Mouse (Mus musculus): Measurements from ENCODE around the gene Zfp69.

The Zfp69 gene

GRCm38 (mm10) chr4:120924554-120925299 is 26.8 kb downstream of the Zfp69 start, which contains the start of gene Exo5:
Gene Exo5 (minus strand): TSS chr4:120925017.
- peak; percentile 97 for DNase-seq (ENCODE audit: low read depth, low spot score)

GRCm38 (mm10) chr4:120921461-120921860 is 30.0 kb downstream of the Zfp69 start:
- DNase-seq (ENCODE audit: low read depth, low spot score): no peak

- DNase-seq (ENCODE audit: low read depth, low spot score): no peak
Measured at GRCm38 (mm10) chr4:120914501-120914900, 37.0 kb downstream of the Zfp69 start.

GRCm38 (mm10) chr4:120913861-120914260 is 37.6 kb downstream of the Zfp69 start:
- no peak for DNase-seq (ENCODE audit: low read depth, low spot score)

- DNase-seq (ENCODE audit: low read depth, low spot score): no peak
Measured at GRCm38 (mm10) chr4:120913443-120913842, 38.1 kb downstream of the Zfp69 start.

GRCm38 (mm10) chr4:120912866-120913265 is 38.6 kb downstream of the Zfp69 start:
- DNase-seq (ENCODE audit: low read depth, low spot score): no peak

GRCm38 (mm10) chr4:120911086-120911485 is 40.4 kb downstream of the Zfp69 start:
- no peak for DNase-seq (ENCODE audit: low read depth, low spot score)

GRCm38 (mm10) chr4:120909558-120910150 is 41.8 kb downstream of the Zfp69 start:
- peak; percentile 81 for DNase-seq (ENCODE audit: low read depth, low spot score)

- DNase-seq (ENCODE audit: low read depth, low spot score): no peak
Measured at GRCm38 (mm10) chr4:120905644-120906043, 45.9 kb downstream of the Zfp69 start.

GRCm38 (mm10) chr4:120904533-120904932 is 47.0 kb downstream of the Zfp69 start:
- DNase-seq (ENCODE audit: low read depth, low spot score): no peak

- DNase-seq (ENCODE audit: low read depth, low spot score): no peak
Measured at GRCm38 (mm10) chr4:120895810-120896584, 55.5 kb downstream of the Zfp69 start.

GRCm38 (mm10) chr4:120895226-120895625 is 56.3 kb downstream of the Zfp69 start:
- DNase-seq (ENCODE audit: low read depth, low spot score): no peak

GRCm38 (mm10) chr4:120894584-120894983 is 56.9 kb downstream of the Zfp69 start:
- DNase-seq (ENCODE audit: low read depth, low spot score): no peak

- no peak for DNase-seq (ENCODE audit: low read depth, low spot score)
Measured at GRCm38 (mm10) chr4:120893656-120894401, 57.7 kb downstream of the Zfp69 start.

- DNase-seq (ENCODE audit: low read depth, low spot score): no peak
Measured at GRCm38 (mm10) chr4:120892516-120892915, 59.0 kb downstream of the Zfp69 start.

GRCm38 (mm10) chr4:120891960-120892359 is 59.5 kb downstream of the Zfp69 start:
- no peak for DNase-seq (ENCODE audit: low read depth, low spot score)

GRCm38 (mm10) chr4:120890754-120891440 is 60.6 kb downstream of the Zfp69 start:
- no peak for DNase-seq (ENCODE audit: low read depth, low spot score)

- no peak for DNase-seq (ENCODE audit: low read depth, low spot score)
Measured at GRCm38 (mm10) chr4:120888884-120889283, 62.6 kb downstream of the Zfp69 start.

- peak; percentile 46 for DNase-seq (ENCODE audit: low read depth, low spot score)
Measured at GRCm38 (mm10) chr4:120887381-120888112, 64.0 kb downstream of the Zfp69 start.

- no peak for DNase-seq (ENCODE audit: low read depth, low spot score)
Measured at GRCm38 (mm10) chr4:120886811-120887210, 64.7 kb downstream of the Zfp69 start.

Data from R1 (cell line).